Mouse (Mus musculus): Measurements from ENCODE around the gene Dbh. TPM values are rescaled to one million over a fixed set of nuclear protein-coding genes. Genes with fewer than 3 reads are reported as not detected.

Gene Dbh
- polyA plus RNA-seq, 1 experiment = not detected

DNA sequence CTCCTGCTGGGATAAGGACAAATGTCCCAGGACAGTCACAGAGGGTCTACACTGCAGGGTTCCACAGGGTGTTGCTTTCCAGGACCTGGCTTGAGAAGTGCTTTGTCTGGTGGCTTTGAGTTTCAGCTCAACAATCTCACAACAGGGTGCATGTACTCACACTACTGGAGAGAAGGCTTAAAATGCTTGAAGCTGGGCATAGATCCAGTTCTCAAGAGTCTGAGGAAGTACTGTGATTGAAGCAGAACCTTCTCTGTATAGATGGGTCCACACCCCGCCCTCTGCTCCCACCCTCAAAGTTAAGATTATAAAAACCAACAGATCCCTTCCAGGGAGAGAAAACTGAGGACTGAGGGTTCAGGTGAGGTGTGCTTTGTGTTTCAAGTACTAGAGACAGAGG is 35.6 kb downstream of the Dbh start:
- WGBS = 74% methylated on average over 1 of the region's 1 CpGs
- Histone ChIP-seq H3K4me3 (ENCODE audit: extremely low read depth, insufficient read depth, insufficient read length) (no peak overlapping the region), H3K27me3 (ENCODE audit: control insufficient read depth, insufficient read depth, low read length) (no peaks in the 10 kb centered on the region), H3K36me3 (ENCODE audit: control insufficient read depth, insufficient read depth, low read length) (no peaks in the 10 kb centered on the region), H3K27ac (ENCODE audit: insufficient read depth, low read length) (no peak overlapping the region), H3K4me1 (ENCODE audit: control insufficient read depth, insufficient read depth, insufficient read length) (peaks cover 8% of the 10 kb centered on the region)
- no peak for TF ChIP-seq CTCF (IDR thresholded peaks at IDR 0.05; ENCODE audit: extremely low read depth, insufficient read depth, insufficient read length, insufficient replicate concordance)
- TF ChIP-seq POLR2A (IDR thresholded peaks at IDR 0.05; ENCODE audit: low read depth, low read length) = no peak
- DNase-seq (ENCODE audit: low read depth in 1 of 2, low spot score in 2 of 2) = no peak

DNA sequence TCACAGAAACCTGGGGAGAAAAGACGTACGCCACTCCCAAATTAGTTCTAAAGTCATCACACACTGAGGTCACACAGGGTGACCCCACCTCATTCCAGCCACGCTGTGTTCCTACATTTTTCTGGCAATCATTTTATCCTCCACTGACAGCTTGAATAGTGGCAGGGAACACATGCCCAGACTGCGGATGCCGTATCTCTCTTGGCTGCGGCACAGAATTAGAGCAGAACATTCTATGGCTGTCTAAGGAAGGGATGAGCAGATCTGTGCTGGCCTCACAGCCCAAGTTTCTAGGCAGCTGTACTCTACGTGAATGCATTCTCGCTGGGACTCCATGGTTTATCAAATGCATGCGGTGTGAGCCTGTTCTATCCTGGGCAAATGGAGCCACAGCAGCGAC is 40.6 kb downstream of the Dbh start:
- no peaks in the 10 kb centered on the region for H3K36me3 ChIP-seq (ENCODE audit: control insufficient read depth, insufficient read depth, low read length)
- H3K4me1 ChIP-seq (ENCODE audit: control insufficient read depth, insufficient read depth, insufficient read length) = peaks cover 6% of the 10 kb centered on the region; the same call in 1 of the 2 replicates
- no peak for TF ChIP-seq CTCF (IDR thresholded peaks at IDR 0.05; ENCODE audit: extremely low read depth, insufficient read depth, insufficient read length, insufficient replicate concordance)
- TF ChIP-seq POLR2A (IDR thresholded peaks at IDR 0.05; ENCODE audit: low read depth, low read length) = no peak
- H3K4me3 ChIP-seq (ENCODE audit: extremely low read depth, insufficient read depth, insufficient read length) = no peak overlapping the region
- H3K27me3 ChIP-seq (ENCODE audit: control insufficient read depth, insufficient read depth, low read length) = no peaks in the 10 kb centered on the region
- 94% methylated on average over 10 of the region's 10 CpGs for WGBS
- DNase-seq (ENCODE audit: low read depth in 1 of 2, low spot score in 2 of 2) = no peak
- H3K27ac ChIP-seq (ENCODE audit: insufficient read depth, low read length) = no peak overlapping the region

DNA sequence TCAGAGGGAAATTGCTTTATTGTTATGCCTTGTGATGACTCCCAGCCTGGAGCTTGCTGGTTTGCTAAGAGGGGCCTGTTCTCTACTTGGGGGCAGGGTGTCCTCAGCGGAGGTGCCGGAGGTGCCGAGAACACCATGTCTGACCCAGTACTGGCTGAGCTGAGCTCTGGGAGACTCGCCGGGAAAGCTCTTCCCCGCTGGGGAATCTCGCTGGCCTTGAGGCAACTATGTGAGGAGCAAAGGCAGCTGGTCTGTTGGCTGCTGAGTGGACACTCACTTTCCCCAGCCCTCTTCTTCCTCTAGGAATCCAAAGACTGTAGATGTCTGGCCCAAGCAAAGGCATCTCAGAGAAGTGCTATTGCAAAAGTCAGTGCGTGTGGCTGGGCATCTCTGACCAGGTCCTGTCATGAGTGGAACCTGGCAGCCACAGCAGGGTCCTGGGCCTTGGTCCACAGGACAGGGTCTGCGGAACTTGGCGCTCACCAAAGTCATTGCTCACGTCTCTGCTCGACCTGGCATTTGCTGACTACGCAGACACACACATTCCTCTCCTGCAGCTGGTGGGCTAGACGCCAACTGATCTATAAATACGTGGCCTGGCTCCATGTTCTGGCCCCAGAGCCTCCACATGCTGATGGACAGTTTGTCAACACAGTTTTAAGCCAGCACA is 41.2 kb downstream of the Dbh start:
- H3K36me3 ChIP-seq (ENCODE audit: control insufficient read depth, insufficient read depth, low read length) = no peaks in the 10 kb centered on the region
- DNase-seq (ENCODE audit: low read depth in 1 of 2, low spot score in 2 of 2) = no peak
- TF ChIP-seq CTCF (IDR thresholded peaks at IDR 0.05; ENCODE audit: extremely low read depth, insufficient read depth, insufficient read length, insufficient replicate concordance) (no peak), POLR2A (IDR thresholded peaks at IDR 0.05; ENCODE audit: low read depth, low read length) (no peak)
- H3K4me3 ChIP-seq (ENCODE audit: extremely low read depth, insufficient read depth, insufficient read length) = no peak overlapping the region
- no peaks in the 10 kb centered on the region for H3K27me3 ChIP-seq (ENCODE audit: control insufficient read depth, insufficient read depth, low read length)
- peaks cover 11% of the 10 kb centered on the region; the same call in 1 of the 2 replicates for H3K4me1 ChIP-seq (ENCODE audit: control insufficient read depth, insufficient read depth, insufficient read length)
- no peak overlapping the region for H3K27ac ChIP-seq (ENCODE audit: insufficient read depth, low read length)
- WGBS = 87% methylated on average over 15 of the region's 15 CpGs

DNA sequence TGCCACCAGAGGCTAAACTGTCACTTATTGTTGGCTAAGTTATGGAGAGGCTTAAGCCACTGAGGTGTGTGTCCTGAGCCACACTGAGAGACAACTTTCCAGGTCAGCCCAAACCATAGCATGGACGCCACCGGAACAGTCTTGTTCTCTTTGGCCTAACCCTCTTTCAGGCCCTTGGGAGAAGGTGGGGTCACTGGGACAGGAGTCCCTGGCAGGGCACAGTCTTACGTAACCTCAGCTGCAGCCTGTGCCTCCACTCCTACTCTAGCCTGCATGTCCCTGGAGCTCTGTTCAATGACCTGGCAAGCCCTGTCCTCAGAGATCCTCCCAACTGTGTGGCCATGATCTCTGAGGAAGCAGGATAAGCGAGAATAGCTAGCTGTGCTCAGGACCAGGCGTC is 42.1 kb downstream of the Dbh start:
- Histone ChIP-seq H3K4me1 (ENCODE audit: control insufficient read depth, insufficient read depth, insufficient read length) (peaks cover 20% of the 10 kb centered on the region; the same call in 1 of the 2 replicates), H3K36me3 (ENCODE audit: control insufficient read depth, insufficient read depth, low read length) (no peaks in the 10 kb centered on the region), H3K4me3 (ENCODE audit: extremely low read depth, insufficient read depth, insufficient read length) (no peak overlapping the region), H3K27me3 (ENCODE audit: control insufficient read depth, insufficient read depth, low read length) (no peaks in the 10 kb centered on the region), H3K27ac (ENCODE audit: insufficient read depth, low read length) (no peak overlapping the region)
- TF ChIP-seq CTCF (IDR thresholded peaks at IDR 0.05; ENCODE audit: extremely low read depth, insufficient read depth, insufficient read length, insufficient replicate concordance) = no peak
- TF ChIP-seq POLR2A (IDR thresholded peaks at IDR 0.05; ENCODE audit: low read depth, low read length) = no peak
- DNase-seq (ENCODE audit: low read depth in 1 of 2, low spot score in 2 of 2) = no peak
- 91% methylated on average over 5 of the region's 5 CpGs for WGBS

DNA sequence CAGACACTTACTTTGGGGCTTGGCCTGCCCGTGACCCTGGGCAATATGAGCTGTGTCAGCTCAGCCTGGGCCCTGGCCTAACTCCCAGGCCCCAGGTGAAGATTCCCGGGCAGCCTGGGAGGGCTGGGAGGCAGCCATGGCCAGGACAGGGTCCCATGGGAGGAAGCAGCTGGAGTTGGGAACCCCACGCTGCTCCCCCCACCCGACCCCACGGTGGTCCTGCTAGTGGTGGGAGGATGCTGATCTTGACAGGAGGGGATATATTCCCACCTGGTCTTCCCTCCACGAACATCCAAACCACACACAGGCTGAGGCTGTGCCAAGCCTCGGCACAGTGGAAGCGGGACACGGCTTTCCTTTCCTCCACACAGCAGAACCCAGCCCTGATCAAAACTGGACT is 44.3 kb downstream of the Dbh start:
- Histone ChIP-seq H3K36me3 (ENCODE audit: control insufficient read depth, insufficient read depth, low read length) (no peaks in the 10 kb centered on the region), H3K27ac (ENCODE audit: insufficient read depth, low read length) (no peak overlapping the region), H3K4me3 (ENCODE audit: extremely low read depth, insufficient read depth, insufficient read length) (no peak overlapping the region), H3K27me3 (ENCODE audit: control insufficient read depth, insufficient read depth, low read length) (no peaks in the 10 kb centered on the region), H3K4me1 (ENCODE audit: control insufficient read depth, insufficient read depth, insufficient read length) (peaks cover 20% of the 10 kb centered on the region; the same call in 1 of the 2 replicates)
- TF ChIP-seq CTCF (IDR thresholded peaks at IDR 0.05; ENCODE audit: extremely low read depth, insufficient read depth, insufficient read length, insufficient replicate concordance) (no peak), POLR2A (IDR thresholded peaks at IDR 0.05; ENCODE audit: low read depth, low read length) (no peak)
- DNase-seq (ENCODE audit: low read depth in 1 of 2, low spot score in 2 of 2) = no peak
- 70% methylated on average over 9 of the region's 9 CpGs for WGBS

DNA sequence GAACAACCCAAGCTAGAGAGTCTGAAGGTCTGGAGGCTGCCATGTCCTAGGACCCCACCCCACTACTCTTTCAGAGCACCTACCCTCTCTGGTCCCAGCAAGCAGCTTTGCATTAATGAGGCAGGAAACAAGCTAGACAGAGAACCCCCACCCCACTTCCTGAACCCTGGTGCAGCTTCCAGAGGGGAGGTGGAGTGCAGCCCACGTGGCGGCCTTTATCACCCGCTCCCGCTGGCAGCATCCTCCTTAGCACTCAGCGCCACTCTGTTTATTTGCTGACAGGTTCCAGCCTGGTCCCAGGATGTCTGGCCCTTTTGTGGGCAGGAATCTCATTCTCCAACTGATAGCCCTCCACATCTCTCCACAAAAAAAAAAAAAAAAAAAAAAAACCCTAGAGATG is 44.8 kb downstream of the Dbh start:
- no peak overlapping the region for H3K27ac ChIP-seq (ENCODE audit: insufficient read depth, low read length)
- 19% methylated on average over 5 of the region's 5 CpGs for WGBS
- H3K4me1 ChIP-seq (ENCODE audit: control insufficient read depth, insufficient read depth, insufficient read length) = peaks cover 20% of the 10 kb centered on the region; the same call in 1 of the 2 replicates

DNA sequence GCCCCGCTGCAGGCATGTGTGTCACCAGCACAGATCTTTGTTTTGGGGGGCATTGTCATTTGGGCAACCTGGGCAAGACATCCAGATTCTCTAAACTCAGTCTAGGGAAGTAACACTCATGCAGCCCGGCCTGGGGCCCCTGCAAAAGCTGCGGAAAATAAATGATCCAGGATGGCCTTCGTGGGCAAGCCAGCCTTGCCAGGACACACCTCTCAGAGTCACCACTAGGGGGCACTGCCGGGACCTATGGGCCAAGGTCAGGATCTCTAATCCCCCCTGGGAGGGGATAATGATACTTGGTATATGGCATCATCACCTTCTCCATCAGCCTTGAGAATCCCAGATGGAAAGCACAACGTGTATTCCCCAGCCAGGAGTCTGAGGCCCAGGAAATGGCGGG is 45.2 kb downstream of the Dbh start:
- Histone ChIP-seq H3K27me3 (ENCODE audit: control insufficient read depth, insufficient read depth, low read length) (no peaks in the 10 kb centered on the region), H3K27ac (ENCODE audit: insufficient read depth, low read length) (no peak overlapping the region), H3K4me1 (ENCODE audit: control insufficient read depth, insufficient read depth, insufficient read length) (peaks cover 20% of the 10 kb centered on the region; the same call in 1 of the 2 replicates), H3K4me3 (ENCODE audit: extremely low read depth, insufficient read depth, insufficient read length) (no peak overlapping the region), H3K36me3 (ENCODE audit: control insufficient read depth, insufficient read depth, low read length) (no peaks in the 10 kb centered on the region)
- TF ChIP-seq CTCF (IDR thresholded peaks at IDR 0.05; ENCODE audit: extremely low read depth, insufficient read depth, insufficient read length, insufficient replicate concordance) = peak; percentile 71; the same call in 1 of the 2 replicates
- no peak for TF ChIP-seq POLR2A (IDR thresholded peaks at IDR 0.05; ENCODE audit: low read depth, low read length)
- peak in 1 of 2 experiments; percentile 59 for DNase-seq (ENCODE audit: low read depth in 1 of 2, low spot score in 2 of 2)
- WGBS = 45% methylated on average over 7 of the region's 7 CpGs

More for the DNA sequence above, 44.8 kb downstream of the Dbh start:
- TF ChIP-seq CTCF (IDR thresholded peaks at IDR 0.05; ENCODE audit: extremely low read depth, insufficient read depth, insufficient read length, insufficient replicate concordance) (no peak), POLR2A (IDR thresholded peaks at IDR 0.05; ENCODE audit: low read depth, low read length) (no peak)
- DNase-seq (ENCODE audit: low read depth in 1 of 2, low spot score in 2 of 2) = peak in 1 of 2 experiments; percentile 11
- Histone ChIP-seq H3K27me3 (ENCODE audit: control insufficient read depth, insufficient read depth, low read length) (no peaks in the 10 kb centered on the region), H3K36me3 (ENCODE audit: control insufficient read depth, insufficient read depth, low read length) (no peaks in the 10 kb centered on the region), H3K4me3 (ENCODE audit: extremely low read depth, insufficient read depth, insufficient read length) (no peak overlapping the region)

Data from spleen, adult 2 months (tissue).